Mouse (Mus musculus) midbrain, postnatal 0 days (tissue): ENCODE measurements around the gene Rai14. TPM values are rescaled to one million over a fixed set of nuclear protein-coding genes. Genes with fewer than 3 reads are reported as not detected.
"Not testable (repeated sequence)": the region's sequence is repeated elsewhere in the genome, so short reads cannot be mapped to it uniquely, and the experiment has no call there.

Source experiments
- ATAC-seq: fragments of 200-750 bp; cut with Nextera tagmentation; 2 replicates; pipeline ENCODE4 v1.8.0; 2017; ENCODE audit warnings: moderate number of reproducible peaks, mild to moderate bottlenecking, moderate TSS enrichment, moderate library complexity; ENCODE audit not compliant: low FRiP score
- DNase-seq: peaks from one replicate; pipeline ENCODE4 v3.0.0-alpha.2; 2015; ENCODE audit warnings: low spot score
- H3K27ac ChIP-seq: fragments of 300-500 bp; sonication (generic); 2 replicates; pipeline ENCODE4 v1.5.1; 2014; ENCODE audit warnings: low read depth, mild to moderate bottlenecking, low read length, mixed read lengths
- H3K27me3 ChIP-seq: fragments of 300-500 bp; sonication (generic); 2 replicates; pipeline ENCODE4 v1.6.1; 2014; ENCODE audit warnings: low read length, control low read depth, mixed read lengths; ENCODE audit not compliant: insufficient read depth
- H3K36me3 ChIP-seq: fragments of 300-500 bp; sonication (generic); 2 replicates; pipeline ENCODE4 v1.6.1; 2014; ENCODE audit warnings: low read length, control low read depth, mixed read lengths; ENCODE audit not compliant: insufficient read depth
- H3K4me1 ChIP-seq: fragments of 300-500 bp; sonication (generic); 2 replicates; pipeline ENCODE4 v1.6.1; 2014; ENCODE audit warnings: mild to moderate bottlenecking, control low read depth, antibody characterized with exemption, low read length, mixed read lengths; ENCODE audit not compliant: insufficient read depth
- H3K4me2 ChIP-seq: fragments of 300-500 bp; sonication (generic); 2 replicates; pipeline ENCODE4 v1.6.1; 2014; ENCODE audit warnings: low read depth, mild to moderate bottlenecking, low read length, mixed read lengths; ENCODE audit not compliant: poor library complexity, severe bottlenecking
- H3K4me3 ChIP-seq: fragments of 300-500 bp; sonication (generic); 2 replicates; pipeline ENCODE4 v1.5.1; 2014; ENCODE audit warnings: low read depth, mild to moderate bottlenecking, low read length, moderate library complexity
- H3K9ac ChIP-seq: fragments of 300-500 bp; sonication (generic); replicated peaks from 2 replicates; pipeline ENCODE4 v1.6.1; 2014; ENCODE audit warnings: mild to moderate bottlenecking, low read length, moderate library complexity, mixed read lengths; ENCODE audit not compliant: poor library complexity, severe bottlenecking
- H3K9me3 ChIP-seq: fragments of 300-500 bp; sonication (generic); 2 replicates; pipeline ENCODE4 v1.6.1; 2016; ENCODE audit warnings: low read length, control low read depth
- CTCF ChIP-seq: IDR thresholded peaks from 2 replicates; pipeline ENCODE4 v1.5.1; 2016; ENCODE audit warnings: antibody characterized with exemption, mild to moderate bottlenecking
- WGBS: fragments of 180-500 bp; shearing (Covaris S2); extraction: QIAGEN DNeasy Blood & Tissue Kit; methylation state at CpG from one replicate; pipeline ENCODE4 v1.1.7; 2014; 5-methylcytosine and 5-hydroxymethylcytosine counted together
- polyA plus RNA-seq: library from polyadenylated mRNA; unstranded; fragments of >200 nt; fragmentation: Nextera tagmentation; extraction: Ambion mirVana; gene quantifications from 2 replicates; pipeline ENCODE4 v1.2.1, GENCODE M21; 2015
- total RNA-seq: library from RNA; depleted of rRNA; stranded (reverse); fragments of >200 nt; gene quantifications from 2 replicates; pipeline ENCODE4 v1.2.3, GENCODE M21; 2014; rRNA removed

The Rai14 gene
- total and polyA plus RNA-seq, 2 experiments from 2014 or later = 4.3 to 9.0 TPM

GRCm38 (mm10) chr15:10535969-10536368, 178.5 kb downstream of the Rai14 start:
- ATAC-seq (no peak), DNase-seq (no peak)
- Histone ChIP-seq H3K27me3 (no peaks in the 10 kb centered on the region), H3K9me3 (no peaks in the 10 kb centered on the region), H3K4me3 (no peak overlapping the region), H3K27ac (no peak overlapping the region), H3K36me3 (no peaks in the 10 kb centered on the region), H3K4me2 (no peak overlapping the region), H3K4me1 (no peaks in the 10 kb centered on the region), H3K9ac (no peak overlapping the region)
- WGBS = 89% methylated on average over 7 of the region's 7 CpGs
- TF ChIP-seq CTCF = no peak

- H3K27me3 ChIP-seq = no peaks in the 10 kb centered on the region
- H3K36me3 ChIP-seq = no peaks in the 10 kb centered on the region
- 86% methylated on average over 5 of the region's 5 CpGs for WGBS
- H3K9me3 ChIP-seq = no peaks in the 10 kb centered on the region
- H3K27ac ChIP-seq = no peak overlapping the region
- TF ChIP-seq CTCF = no peak
- H3K4me2 ChIP-seq = no peak overlapping the region
- DNase-seq (no peak), ATAC-seq (no peak)
- H3K4me3 ChIP-seq = no peak overlapping the region
- no peak overlapping the region for H3K9ac ChIP-seq
- no peaks in the 10 kb centered on the region for H3K4me1 ChIP-seq
These were observed 179.8 kb downstream of the Rai14 start for GRCm38 (mm10) chr15:10534591-10534990.

GRCm38 (mm10) chr15:10533361-10533760, 181.1 kb downstream of the Rai14 start:
- H3K4me2 ChIP-seq, H3K27me3 ChIP-seq, ATAC-seq, H3K36me3 ChIP-seq, H3K9ac ChIP-seq, H3K27ac ChIP-seq, DNase-seq, H3K4me1 ChIP-seq, H3K9me3 ChIP-seq, H3K4me3 ChIP-seq: not testable (repeated sequence)
- 93% methylated on average over 10 of the region's 10 CpGs for WGBS

GRCm38 (mm10) chr15:10531352-10531751, 183.1 kb downstream of the Rai14 start:
- Histone ChIP-seq H3K9me3 (no peaks in the 10 kb centered on the region), H3K27ac (no peak overlapping the region), H3K9ac (no peak overlapping the region), H3K4me2 (no peak overlapping the region), H3K36me3 (no peaks in the 10 kb centered on the region), H3K4me1 (no peaks in the 10 kb centered on the region), H3K4me3 (no peak overlapping the region), H3K27me3 (no peaks in the 10 kb centered on the region)
- TF ChIP-seq CTCF = no peak
- DNase-seq (no peak), ATAC-seq (no peak)
- 84% methylated on average over 4 of the region's 4 CpGs for WGBS

- Histone ChIP-seq H3K27ac (no peak overlapping the region), H3K9me3 (no peaks in the 10 kb centered on the region), H3K36me3 (no peaks in the 10 kb centered on the region), H3K4me3 (no peak overlapping the region), H3K9ac (no peak overlapping the region), H3K4me1 (no peaks in the 10 kb centered on the region), H3K27me3 (no peaks in the 10 kb centered on the region), H3K4me2 (no peak overlapping the region)
- no peak for TF ChIP-seq CTCF
- ATAC-seq (no peak), DNase-seq (no peak)
- WGBS = 83% methylated on average over 1 of the region's 1 CpGs
These were observed 188.5 kb downstream of the Rai14 start for GRCm38 (mm10) chr15:10525896-10526295.

Other genes starting within 250 kb of the Rai14 start
- 3.9 and 6.8 TPM in 2 replicates for gene Dnajc21, start 244.1 kb downstream of the Rai14 start, total RNA-seq
- 11.6 and 15.5 TPM in 2 replicates for gene Dnajc21, start 244.1 kb downstream of the Rai14 start, polyA plus RNA-seq
- 6.1 and 9.5 TPM in 2 replicates for gene Brix1, start 228.7 kb downstream of the Rai14 start, total RNA-seq
- gene Brix1, start 228.7 kb downstream of the Rai14 start, polyA plus RNA-seq = 44.2 and 52.7 TPM in 2 replicates
- gene Rad1, start 228.6 kb downstream of the Rai14 start, total RNA-seq = 15.5 and 18.4 TPM in 2 replicates
- gene Rad1, start 228.6 kb downstream of the Rai14 start, polyA plus RNA-seq = 18.1 TPM in 2 replicates
- gene Ttc23l, start 156.0 kb downstream of the Rai14 start, total RNA-seq = not detected in 2 replicates
- gene Ttc23l, start 156.0 kb downstream of the Rai14 start, polyA plus RNA-seq = not detected in 2 replicates
- gene C1qtnf3, start 237.7 kb upstream of the Rai14 start, total RNA-seq = 0.52 and 0.55 TPM in 2 replicates
- 0.69 and 0.75 TPM in 2 replicates for gene C1qtnf3, start 237.7 kb upstream of the Rai14 start, polyA plus RNA-seq